Mouse (Mus musculus) CH12.LX (cell line): Measurements from ENCODE around the gene Cnot3. TPM values are rescaled to one million over a fixed set of nuclear protein-coding genes. Genes with fewer than 3 reads are reported as not detected.

Source experiments
- DNase-seq: peaks from one replicate; pipeline ENCODE4 v3.0.0-alpha.2; 2013; ENCODE audit errors: extremely low read depth
- H3K27ac ChIP-seq: 2 replicates; pipeline ENCODE4 v1.5.1; 2012; ENCODE audit warnings: low read depth, mild to moderate bottlenecking, control low read depth, moderate library complexity; ENCODE audit not compliant: insufficient read depth
- H3K27me3 ChIP-seq: replicated peaks from 2 replicates; pipeline ENCODE3; 2012; ENCODE audit warnings: inconsistent platforms
- H3K36me3 ChIP-seq, 2 experiments: replicated peaks in 1 of 2; 2 replicates each; pipeline versions ENCODE3 to v1.6.1; 2012; ENCODE audit warnings: inconsistent platforms in 1 of 2, low read length in 1 of 2, mild to moderate bottlenecking in 1 of 2, mixed read lengths in 1 of 2, moderate library complexity in 1 of 2; ENCODE audit not compliant: control insufficient read depth in 1 of 2, insufficient read depth in 1 of 2
- H3K4me1 ChIP-seq, 2 experiments: 2 replicates each; pipeline ENCODE4 v1.6.1; 2012; ENCODE audit warnings: inconsistent platforms in 1 of 2, moderate library complexity in 1 of 2; ENCODE audit not compliant: insufficient read depth in 2 of 2, control insufficient read depth in 1 of 2
- H3K4me2 ChIP-seq: 2 replicates; pipeline ENCODE4 v1.6.1; 2012; ENCODE audit warnings: low read depth, mild to moderate bottlenecking, control low read depth; ENCODE audit not compliant: poor library complexity, insufficient read depth, severe bottlenecking
- H3K4me3 ChIP-seq, 3 experiments: fragments of 150-350 bp in 1 of 3; sonication (generic) in 1 of 3; replicated peaks in 1 of 3; 2 replicates each; pipeline versions ENCODE3 to v1.5.1; 2011 to 2012; ENCODE audit warnings: low read depth in 2 of 3, low read length in 2 of 3, mild to moderate bottlenecking in 2 of 3, moderate library complexity in 2 of 3, control low read depth in 1 of 3, improper control_type of control experiment in 1 of 3, inconsistent platforms in 1 of 3, mixed read lengths in 1 of 3; ENCODE audit not compliant: poor library complexity in 1 of 3
- H3K79me2 ChIP-seq: replicated peaks from 2 replicates; pipeline ENCODE4 v1.6.1; 2012; ENCODE audit warnings: mild to moderate bottlenecking, moderate library complexity; ENCODE audit not compliant: control insufficient read depth, poor library complexity, insufficient read depth, severe bottlenecking; ENCODE audit errors: extremely low read depth
- H3K9ac ChIP-seq: 2 replicates; pipeline ENCODE4 v1.6.1; 2012; ENCODE audit warnings: low read depth, mild to moderate bottlenecking, control low read depth, moderate library complexity; ENCODE audit not compliant: insufficient read depth
- H3K9me3 ChIP-seq: replicated peaks from 2 replicates; pipeline ENCODE3; 2012; ENCODE audit warnings: low read length, inconsistent platforms, mixed read lengths
- CHD2 ChIP-seq: IDR thresholded peaks from 2 replicates; pipeline ENCODE4 v1.6.1; 2011; ENCODE audit warnings: low read length, improper control_type of control experiment
- CTCF ChIP-seq, 2 experiments: IDR thresholded peaks in 1 of 2; conservative IDR thresholded peaks in 1 of 2; 2 replicates each; pipeline ENCODE4 v1.5.1; 2011 to 2012; ENCODE audit warnings: low read depth in 2 of 2, low read length in 2 of 2, improper control_type of control experiment in 1 of 2, inconsistent platforms in 1 of 2, mild to moderate bottlenecking in 1 of 2, moderate library complexity in 1 of 2
- E2F4 ChIP-seq: IDR thresholded peaks from 2 replicates; pipeline ENCODE4 v1.6.1; 2011; ENCODE audit warnings: low read depth, low read length, improper control_type of control experiment; ENCODE audit not compliant: insufficient replicate concordance
- ETS1 ChIP-seq: conservative IDR thresholded peaks from 2 replicates; pipeline ENCODE4 v1.6.1; 2012; ENCODE audit warnings: low read depth, mild to moderate bottlenecking, inconsistent platforms, low read length, improper control_type of control experiment, moderate library complexity
- GABPA ChIP-seq: IDR thresholded peaks from 2 replicates; pipeline ENCODE4 v1.6.1; 2012; ENCODE audit warnings: low read depth, low read length, improper control_type of control experiment, inconsistent platforms; ENCODE audit not compliant: insufficient replicate concordance
- HCFC1 ChIP-seq: IDR thresholded peaks from 2 replicates; pipeline ENCODE4 v1.6.1; 2012; ENCODE audit warnings: low read depth, mild to moderate bottlenecking, inconsistent platforms, low read length, improper control_type of control experiment
- JUN ChIP-seq: IDR thresholded peaks from 2 replicates; pipeline ENCODE4 v1.6.1; 2011; ENCODE audit warnings: low read depth, mild to moderate bottlenecking, low read length, improper control_type of control experiment, moderate library complexity; ENCODE audit not compliant: insufficient read depth
- KAT2A ChIP-seq: IDR thresholded peaks from 2 replicates; pipeline ENCODE4 v1.6.1; 2012; ENCODE audit warnings: low read length, improper control_type of control experiment, inconsistent platforms; ENCODE audit not compliant: insufficient replicate concordance
- MAFK ChIP-seq: IDR thresholded peaks from 2 replicates; pipeline ENCODE4 v1.6.1; 2011; ENCODE audit warnings: low read length, improper control_type of control experiment; ENCODE audit not compliant: insufficient replicate concordance
- MAX ChIP-seq: IDR thresholded peaks from 2 replicates; pipeline ENCODE4 v1.6.1; 2011; ENCODE audit warnings: low read length, improper control_type of control experiment
- MAZ ChIP-seq: IDR thresholded peaks from 2 replicates; pipeline ENCODE4 v1.6.1; 2012; ENCODE audit warnings: low read depth, mild to moderate bottlenecking, inconsistent platforms, low read length, improper control_type of control experiment, moderate library complexity
- MYC ChIP-seq: IDR thresholded peaks from 2 replicates; pipeline ENCODE4 v1.6.1; 2011; ENCODE audit warnings: low read depth, mild to moderate bottlenecking, improper control_type of control experiment, low read length
- NELFE ChIP-seq: IDR thresholded peaks from 2 replicates; pipeline ENCODE4 v1.6.1; 2011; ENCODE audit warnings: low read depth, low read length, improper control_type of control experiment
- POLR2A ChIP-seq: IDR thresholded peaks from 2 replicates; pipeline ENCODE4 v1.6.1; 2011; ENCODE audit warnings: low read depth, mild to moderate bottlenecking, improper control_type of control experiment, low read length
- SIN3A ChIP-seq: IDR thresholded peaks from 2 replicates; pipeline ENCODE4 v1.6.1; 2012; ENCODE audit warnings: low read length, improper control_type of control experiment, inconsistent platforms
- SMC3 ChIP-seq: IDR thresholded peaks from 2 replicates; pipeline ENCODE4 v1.6.1; 2011; ENCODE audit warnings: low read depth, low read length, improper control_type of control experiment
- TCF12 ChIP-seq: IDR thresholded peaks from 2 replicates; pipeline ENCODE4 v1.6.1; 2014; ENCODE audit warnings: low read depth, mild to moderate bottlenecking, inconsistent platforms, low read length, improper control_type of control experiment
- UBTF ChIP-seq: IDR thresholded peaks from 2 replicates; pipeline ENCODE4 v1.6.1; 2012; ENCODE audit warnings: low read depth, mild to moderate bottlenecking, inconsistent platforms, low read length, improper control_type of control experiment, moderate library complexity
- USF1 ChIP-seq: IDR thresholded peaks from 2 replicates; pipeline ENCODE4 v1.6.1; 2014; ENCODE audit warnings: low read depth, mild to moderate bottlenecking, inconsistent platforms, low read length, improper control_type of control experiment
- ZMIZ1 ChIP-seq: IDR thresholded peaks from 2 replicates; pipeline ENCODE4 v1.6.1; 2012; ENCODE audit warnings: low read depth, mild to moderate bottlenecking, inconsistent platforms, low read length, improper control_type of control experiment
- ZNF384 ChIP-seq: IDR thresholded peaks from 2 replicates; pipeline ENCODE4 v1.6.1; 2012; ENCODE audit warnings: low read depth, low read length, improper control_type of control experiment, inconsistent platforms
- dilution Hi-C: fragments of 300-500 bp; cut with MboI; formaldehyde crosslinking; loops from 2 replicates; pipeline ENCODE4 v1.14.3; 2020; ENCODE audit warnings: low sequenced_read_pairs; ENCODE audit not compliant: extremely low pct_unique_long_range_greater_than_20kb, extremely low pct_ligation_motif_present
- in situ Hi-C: fragments of 300-500 bp; cut with MboI; formaldehyde crosslinking; loops from 3 replicates; pipeline ENCODE4 v1.14.3; 2019; ENCODE audit warnings: low sequenced_read_pairs, low pct_ligation_motif_present, low pct_unique_long_range_greater_than_20kb, mixed read lengths
- polyA plus RNA-seq: library from polyadenylated mRNA; unstranded; fragments of >175 nt; gene quantifications from 2 replicates; pipeline ENCODE4 v1.2.1, GENCODE M21; 2012; ENCODE audit warnings: low read depth; ENCODE audit not compliant: insufficient read length
- total RNA-seq, 2 experiments: library from RNA; depleted of rRNA; stranded (reverse); fragments of 300-350 nt in 1 of 2; fragments of >200 nt in 1 of 2; gene quantifications; 2 replicates each; pipeline ENCODE4 v1.2.3; 2012 to 2014

Cnot3 gene
- total and polyA plus RNA-seq, 3 experiments, result 10.5 to 68.3 (median 21.1) TPM

- Histone ChIP-seq H3K36me3 (peaks cover 94 to 99% of the 10 kb centered on the region in 2 experiments), H3K27ac (no peak overlapping the region), H3K4me3 (no peak overlapping the region), H3K79me2 (no peaks in the 10 kb centered on the region), H3K4me2 (no peak overlapping the region), H3K9me3 (no peaks in the 10 kb centered on the region), H3K4me1 (no peaks in the 10 kb centered on the region), H3K9ac (no peak overlapping the region), H3K27me3 (no peaks in the 10 kb centered on the region)
- dilution Hi-C loops (no loop called here), in situ Hi-C loops (no loop called here)
- TF ChIP-seq TCF12 (no peak), GABPA (no peak), ZNF384 (no peak), E2F4 (no peak), MYC (no peak), KAT2A (no peak), ZMIZ1 (no peak), MAZ (no peak), SMC3 (no peak), MAX (no peak), NELFE (no peak), CTCF (conservative IDR thresholded peaks at IDR 0.05 in 1 of 2, IDR thresholded peaks at IDR 0.05 in 1 of 2; ENCODE audit: low read depth in 2 of 2, low read length in 2 of 2) (no peak), UBTF (no peak), POLR2A (no peak)
- DNase-seq, result no peak
Observed at GRCm38 (mm10) chr7:3656966-3657365, 11.9 kb downstream of the Cnot3 start.

GRCm38 (mm10) chr7:3658578-3658977, 13.5 kb downstream of the Cnot3 start:
- no peak overlapping the region for H3K27ac ChIP-seq
- TF ChIP-seq JUN, result no peak
- no peak for TF ChIP-seq ETS1
- TF ChIP-seq KAT2A, result no peak
- no peak for TF ChIP-seq POLR2A
- TF ChIP-seq MYC, result no peak
- no peak for TF ChIP-seq HCFC1
- TF ChIP-seq CHD2, result no peak
- no peak for TF ChIP-seq SIN3A
- no peak for TF ChIP-seq USF1
- no peak for TF ChIP-seq MAFK
- TF ChIP-seq, all 38 proteins: peak for 0
- no peak overlapping the region for H3K4me2 ChIP-seq
- no peaks in the 10 kb centered on the region for H3K9me3 ChIP-seq
- in situ Hi-C loops, result no loop called here
- no peak for DNase-seq
- H3K79me2 ChIP-seq, result no peaks in the 10 kb centered on the region
- no peak overlapping the region for H3K4me3 ChIP-seq
- H3K27me3 ChIP-seq, result no peaks in the 10 kb centered on the region
- peaks cover 84 to 99% of the 10 kb centered on the region in 2 experiments for H3K36me3 ChIP-seq
- H3K4me1 ChIP-seq, result peaks cover 0 to 5% of the 10 kb centered on the region in 2 experiments; a peak in 2 of 4 replicates
- no peak overlapping the region for H3K9ac ChIP-seq
- dilution Hi-C loops, result no loop called here
